In the genomic region with DNA sequence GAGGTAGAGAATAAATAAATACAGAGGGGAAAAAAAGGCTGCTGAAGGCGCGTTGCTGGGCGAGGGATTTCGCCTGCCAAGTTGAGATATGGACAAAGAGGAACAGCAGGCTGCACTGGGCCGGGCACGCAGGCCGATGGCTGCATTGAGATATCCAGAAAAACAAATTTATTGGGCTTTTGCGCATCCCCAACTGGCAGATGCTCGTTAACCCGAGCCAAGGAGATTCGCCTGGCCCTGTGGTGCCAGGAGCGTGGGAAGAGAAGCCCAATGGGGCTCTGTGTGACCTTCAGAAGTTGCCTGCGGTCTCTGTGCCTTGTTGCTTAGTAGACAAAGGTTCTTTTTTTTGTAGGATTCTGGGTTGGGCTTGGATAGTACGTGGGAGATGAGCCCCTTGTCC, we compare ENCODE assay signal across 16 mouse cellular contexts. TPM values are rescaled to one million over a fixed set of nuclear protein-coding genes. Genes with fewer than 3 reads are reported as not detected.
A peak's percentile ranks its signal among the peaks of the same experiment; 100 is the strongest.
DNase-seq lines count a peak whose midpoint lies in the region; ATAC-seq and TF ChIP-seq lines count a peak whose summit lies in the region.
"Had no signal": no experiment of that assay in that cellular context is flagged by ENCODE, and none has a peak within 500 bp of the region (broad histone marks: within the 10 kb centered on the region; RNA-seq: fewer than 3 reads in every experiment).

No protein-coding gene starts in this region.

- peaks cover 49% of the 10 kb centered on the region for H3K4me1 ChIP-seq in forebrain, embryonic 13.5 days
- peaks cover 6% of the 10 kb centered on the region; the same call in 1 of the 2 replicates for H3K4me1 ChIP-seq in hindbrain, postnatal 0 days (ENCODE audit: insufficient read depth, low read length)
- peaks cover 17% of the 10 kb centered on the region; the same call in 1 of the 2 replicates for H3K4me1 ChIP-seq in neural tube, embryonic 15.5 days

- peak; percentile 37 for ATAC-seq in forebrain, embryonic 13.5 days
- peak; percentile 68 for ATAC-seq in hindbrain, postnatal 0 days
- peak; percentile 49; the same call in 1 of the 2 replicates for ATAC-seq in neural tube, embryonic 15.5 days (ENCODE audit: low FRiP score)
- ATAC-seq: intestine, embryonic 16.5 days had no signal

- DNase-seq in left cerebral cortex, postnatal 4 days = peak; percentile 81
- no peak for DNase-seq in left cerebral cortex, postnatal 10 days (ENCODE audit: extremely low spot score in 1 of 2, low spot score in 2 of 2)
- DNase-seq in hindbrain, postnatal 0 days (ENCODE audit: low spot score) = peak; percentile 75
- DNase-seq in heart, postnatal 14 days = no peak
- no peak for DNase-seq in lung, postnatal 25 days (ENCODE audit: low spot score)
- DNase-seq: lung, postnatal 14 days had no signal

- intact Hi-C loops in left cerebral cortex, postnatal 4 days (cut with DNase I) = no loop called here
- intact Hi-C loops in left cerebral cortex, postnatal 10 days (cut with DNase I) = no loop called here
- intact Hi-C loops in heart, postnatal 14 days (cut with DNase I) = no loop called here

- H3K4me3 ChIP-seq in forebrain, embryonic 13.5 days = no peak overlapping the region
- no peak overlapping the region for H3K4me3 ChIP-seq in hindbrain, postnatal 0 days (ENCODE audit: low read length)
- no peak overlapping the region for H3K4me3 ChIP-seq in neural tube, embryonic 15.5 days (replicated peaks)
- H3K4me3 ChIP-seq: heart, embryonic 12.5 days had no signal

- H3K27me3 ChIP-seq in forebrain, embryonic 13.5 days = no peaks in the 10 kb centered on the region
- no peaks in the 10 kb centered on the region for H3K27me3 ChIP-seq in hindbrain, postnatal 0 days (ENCODE audit: insufficient read depth, low read length)
- H3K27me3 ChIP-seq in neural tube, embryonic 15.5 days (replicated peaks) = no peaks in the 10 kb centered on the region

- H3K27ac ChIP-seq in forebrain, embryonic 13.5 days = peak overlapping the region; percentile 90
- peak overlapping the region; percentile 64 for H3K27ac ChIP-seq in hindbrain, postnatal 0 days
- H3K27ac ChIP-seq in neural tube, embryonic 15.5 days (replicated peaks) = peak overlapping the region; percentile 74
- H3K27ac ChIP-seq: stomach, postnatal 0 days had no signal

- H3K9me3 ChIP-seq in forebrain, embryonic 13.5 days (replicated peaks) = no peaks in the 10 kb centered on the region
- no peaks in the 10 kb centered on the region for H3K9me3 ChIP-seq in hindbrain, postnatal 0 days (ENCODE audit: low read length)
- 0 out of 2 replicates have a peak, but pooled peaks cover 2% of the 10 kb centered on the region for H3K9me3 ChIP-seq in neural tube, embryonic 15.5 days (replicated peaks)
- H3K9me3 ChIP-seq: heart, embryonic 12.5 days had no signal

- no peak overlapping the region for H3K9ac ChIP-seq in forebrain, embryonic 13.5 days
- H3K9ac ChIP-seq in hindbrain, postnatal 0 days (replicated peaks; ENCODE audit: low read length) = no peak overlapping the region
- 0 out of 2 replicates have a peak overlapping the region, but pooled peaks have one; percentile 10 for H3K9ac ChIP-seq in neural tube, embryonic 15.5 days (replicated peaks)
- H3K9ac ChIP-seq: heart, embryonic 12.5 days had no signal

- H3K4me2 ChIP-seq in forebrain, embryonic 13.5 days = no peak overlapping the region
- H3K4me2 ChIP-seq in hindbrain, postnatal 0 days (ENCODE audit: low read depth, low read length) = no peak overlapping the region
- H3K4me2 ChIP-seq in neural tube, embryonic 15.5 days = no peak overlapping the region
- H3K4me2 ChIP-seq: heart, embryonic 12.5 days had no signal

- H3K36me3 ChIP-seq in forebrain, embryonic 13.5 days (ENCODE audit: poor library complexity, severe bottlenecking) = no peaks in the 10 kb centered on the region
- H3K36me3 ChIP-seq in hindbrain, postnatal 0 days (ENCODE audit: insufficient read depth, low read length) = no peaks in the 10 kb centered on the region
- H3K36me3 ChIP-seq in neural tube, embryonic 15.5 days = no peaks in the 10 kb centered on the region
- H3K36me3 ChIP-seq: heart, embryonic 12.5 days had no signal

- no peak for TF ChIP-seq CTCF in hindbrain, postnatal 0 days (IDR thresholded peaks at IDR 0.05; ENCODE audit: low read depth)

- 19% methylated on average over 14 of the region's 14 CpGs for WGBS in forebrain, embryonic 13.5 days
- WGBS in hindbrain, postnatal 0 days = 25% methylated on average over 14 of the region's 14 CpGs
- 26% methylated on average over 14 of the region's 14 CpGs for WGBS in neural tube, embryonic 15.5 days

RNA-seq across cellular contexts. Expression of a gene that starts 18.0 kb away (rescaled TPM):
- total RNA-seq in left cerebral cortex, postnatal 4 days (2021) = 1 to 10 TPM; 1.9 to 2.2 TPM
- total RNA-seq in left cerebral cortex, postnatal 10 days (2021) = 1 to 10 TPM in 1 of 2 experiments, under 1 TPM in 1; 0.54 to 1.3 TPM
- polyA plus RNA-seq in forebrain, embryonic 13.5 days (2015; fragmentation: Nextera tagmentation; extraction: Ambion mirVana) = 1.2 and 1.7 TPM in 2 replicates
- 0.10 and 0.54 TPM in 2 replicates for total RNA-seq in hindbrain, postnatal 0 days (2014; rRNA removed)
- 0.37 and 0.55 TPM in 2 replicates for polyA plus RNA-seq in hindbrain, postnatal 0 days (2015; fragmentation: Nextera tagmentation; extraction: Ambion mirVana)
- 0.95 and 1.4 TPM in 2 replicates for polyA plus RNA-seq in neural tube, embryonic 15.5 days (2015; fragmentation: Nextera tagmentation; extraction: Ambion mirVana)
- under 1 TPM; 0.43 to 0.51 TPM for total RNA-seq in heart, postnatal 14 days (2021)

RNA-seq across cellular contexts. Expression of a gene that starts 24.0 kb away (rescaled TPM):
- not detected for total RNA-seq in left cerebral cortex, postnatal 4 days (2021)
- total RNA-seq in left cerebral cortex, postnatal 10 days (2021) = not detected
- polyA plus RNA-seq in forebrain, embryonic 13.5 days (2015; fragmentation: Nextera tagmentation; extraction: Ambion mirVana) = 0.14 TPM in 1 of 2 replicates, not detected in the other
- not detected in 2 replicates for total RNA-seq in hindbrain, postnatal 0 days (2014; rRNA removed)
- not detected in 2 replicates for polyA plus RNA-seq in hindbrain, postnatal 0 days (2015; fragmentation: Nextera tagmentation; extraction: Ambion mirVana)
- not detected in 2 replicates for polyA plus RNA-seq in neural tube, embryonic 15.5 days (2015; fragmentation: Nextera tagmentation; extraction: Ambion mirVana)
- not detected for total RNA-seq in heart, postnatal 14 days (2021)
- total RNA-seq: layer of hippocampus, adult 8-10 months had no signal
- polyA plus RNA-seq: embryonic facial prominence, embryonic 11.5 days; frontal cortex, adult 2 months; heart, embryonic 12.5 days; intestine, embryonic 16.5 days; limb, embryonic 14.5 days; stomach, postnatal 0 days; urinary bladder, adult 2 months had no signal

RNA-seq across cellular contexts. Expression of a gene that starts 48.2 kb away (rescaled TPM):
- total RNA-seq in left cerebral cortex, postnatal 4 days (2021) = 100 to 1,000 TPM; 105 to 107 TPM
- total RNA-seq in left cerebral cortex, postnatal 10 days (2021) = 10 to 100 TPM; 86.3 to 97.5 TPM
- 77.9 and 84.3 TPM in 2 replicates for polyA plus RNA-seq in forebrain, embryonic 13.5 days (2015; fragmentation: Nextera tagmentation; extraction: Ambion mirVana)
- total RNA-seq in hindbrain, postnatal 0 days (2014; rRNA removed) = 34.1 and 45.2 TPM in 2 replicates
- polyA plus RNA-seq in hindbrain, postnatal 0 days (2015; fragmentation: Nextera tagmentation; extraction: Ambion mirVana) = 48.4 and 52.5 TPM in 2 replicates
- 73.4 and 76.5 TPM in 2 replicates for polyA plus RNA-seq in neural tube, embryonic 15.5 days (2015; fragmentation: Nextera tagmentation; extraction: Ambion mirVana)
- total RNA-seq in heart, postnatal 14 days (2021) = 10 to 100 TPM; 62.2 to 65.6 TPM

RNA-seq across cellular contexts. Expression of a gene that starts 48.4 kb away (rescaled TPM):
- 100 to 1,000 TPM; 173 to 188 TPM for total RNA-seq in left cerebral cortex, postnatal 4 days (2021)
- 100 to 1,000 TPM; 126 to 141 TPM for total RNA-seq in left cerebral cortex, postnatal 10 days (2021)
- 126 and 135 TPM in 2 replicates for polyA plus RNA-seq in forebrain, embryonic 13.5 days (2015; fragmentation: Nextera tagmentation; extraction: Ambion mirVana)
- total RNA-seq in hindbrain, postnatal 0 days (2014; rRNA removed) = 40.8 and 47.0 TPM in 2 replicates
- 71.7 and 85.0 TPM in 2 replicates for polyA plus RNA-seq in hindbrain, postnatal 0 days (2015; fragmentation: Nextera tagmentation; extraction: Ambion mirVana)
- 95.9 and 103 TPM in 2 replicates for polyA plus RNA-seq in neural tube, embryonic 15.5 days (2015; fragmentation: Nextera tagmentation; extraction: Ambion mirVana)
- 10 to 100 TPM; 78.1 to 88.8 TPM for total RNA-seq in heart, postnatal 14 days (2021)

RNA-seq across cellular contexts. Expression of a gene that starts 59.9 kb away (rescaled TPM):
- 100 to 1,000 TPM; 821 to 872 TPM for total RNA-seq in left cerebral cortex, postnatal 4 days (2021)
- 100 to 1,000 TPM; 667 to 674 TPM for total RNA-seq in left cerebral cortex, postnatal 10 days (2021)
- 276 and 292 TPM in 2 replicates for polyA plus RNA-seq in forebrain, embryonic 13.5 days (2015; fragmentation: Nextera tagmentation; extraction: Ambion mirVana)
- total RNA-seq in hindbrain, postnatal 0 days (2014; rRNA removed) = 869 and 913 TPM in 2 replicates
- polyA plus RNA-seq in hindbrain, postnatal 0 days (2015; fragmentation: Nextera tagmentation; extraction: Ambion mirVana) = 196 and 198 TPM in 2 replicates
- polyA plus RNA-seq in neural tube, embryonic 15.5 days (2015; fragmentation: Nextera tagmentation; extraction: Ambion mirVana) = 206 and 247 TPM in 2 replicates
- total RNA-seq in heart, postnatal 14 days (2021) = 10 to 100 TPM; 60.3 to 64.8 TPM

Comparison
In these comparisons a context has a peak if more than half of its experiments do, and no peak if none do; other contexts are left out.
1. DNase-seq: peak in left cerebral cortex, postnatal 4 days (single experiment) and hindbrain, postnatal 0 days (single experiment); none in left cerebral cortex, postnatal 10 days (0 of 2), heart, postnatal 14 days (0 of 2) and lung, postnatal 25 days (single experiment).
2. Peak in every context shown above with its lines, with median percentiles within 50 percentile points of each other: ATAC-seq and H3K27ac ChIP-seq.